Mouse (Mus musculus) embryonic facial prominence, embryonic 10.5 days (tissue): ENCODE measurements around the gene Nacc1. TPM values are rescaled to one million over a fixed set of nuclear protein-coding genes. Genes with fewer than 3 reads are reported as not detected.
A peak's percentile ranks its signal among the peaks of the same experiment; 100 is the strongest.

ENCODE experiments used
- DNase-seq: peaks from one replicate; pipeline ENCODE4 v3.0.0-alpha.2; 2017; ENCODE audit warnings: low spot score
- H3K27ac ChIP-seq: fragments of 300-500 bp; sonication (generic); replicated peaks from 2 replicates; pipeline ENCODE4 v1.5.1; 2016; ENCODE audit warnings: mild to moderate bottlenecking
- H3K27me3 ChIP-seq: fragments of 300-500 bp; sonication (generic); replicated peaks from 2 replicates; pipeline ENCODE4 v1.6.1; 2016; ENCODE audit warnings: low read depth, mild to moderate bottlenecking; ENCODE audit not compliant: poor library complexity, severe bottlenecking
- H3K36me3 ChIP-seq: fragments of 300-500 bp; sonication (generic); replicated peaks from 2 replicates; pipeline ENCODE4 v1.6.1; 2016; ENCODE audit warnings: mild to moderate bottlenecking, moderate library complexity
- H3K4me1 ChIP-seq: fragments of 300-500 bp; sonication (generic); 2 replicates; pipeline ENCODE4 v1.6.1; 2016
- H3K4me3 ChIP-seq: fragments of 300-500 bp; sonication (generic); 2 replicates; pipeline ENCODE4 v1.5.1; 2016; ENCODE audit warnings: mild to moderate bottlenecking, moderate library complexity
- H3K9me3 ChIP-seq: fragments of 300-500 bp; sonication (generic); 2 replicates; pipeline ENCODE4 v1.6.1; 2016; ENCODE audit warnings: mild to moderate bottlenecking
- WGBS: fragments of 180-500 bp; shearing (Covaris S2); methylation state at CpG from one replicate; pipeline ENCODE4 v1.1.7; 2016; 5-methylcytosine and 5-hydroxymethylcytosine counted together
- polyA plus RNA-seq: library from polyadenylated mRNA; unstranded; fragments of >200 nt; fragmentation: Nextera tagmentation; extraction: Ambion mirVana; gene quantifications from 2 replicates; pipeline ENCODE4 v1.2.1, GENCODE M21; 2016

Nacc1 gene
- polyA plus RNA-seq, 1 experiment from 2014 or later: 30.4 TPM

DNA sequence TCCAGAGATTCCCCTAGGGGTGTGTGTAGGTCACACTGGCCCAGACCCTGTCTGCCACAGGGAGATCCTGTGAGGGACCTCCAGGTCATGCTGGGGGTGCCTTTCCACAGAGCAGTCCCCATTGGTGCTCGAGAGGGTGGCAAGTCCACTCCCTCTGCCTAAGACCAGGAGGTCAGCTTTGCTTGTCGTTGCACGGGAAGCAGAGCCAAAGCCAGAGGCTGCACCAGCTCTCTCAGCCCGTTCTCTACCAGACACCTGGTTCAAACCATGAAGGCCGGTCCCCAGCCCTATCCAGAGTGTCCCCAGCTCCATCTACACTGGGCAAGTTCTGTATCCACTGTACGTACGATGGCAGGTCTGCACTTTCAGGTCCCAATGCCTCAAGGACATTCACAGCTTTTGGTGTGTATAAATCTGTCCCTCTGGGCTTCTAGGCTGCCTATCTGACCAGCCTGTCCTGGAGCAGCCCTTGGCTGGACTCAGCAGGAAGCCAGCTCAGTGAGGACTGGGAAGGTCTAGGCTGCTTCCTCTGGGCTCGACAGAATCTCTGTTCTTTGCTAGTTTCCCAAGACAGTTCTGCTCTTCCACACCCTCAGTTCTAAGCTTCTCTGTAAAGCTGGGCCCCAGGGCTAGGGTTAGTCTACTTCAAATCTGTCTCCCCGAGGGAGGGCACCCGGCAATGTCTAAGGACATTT is 37.7 kb upstream of the Nacc1 start:
- H3K27ac ChIP-seq: peak overlapping the region; percentile 91
- H3K9me3 ChIP-seq: no peaks in the 10 kb centered on the region
- H3K36me3 ChIP-seq: no peaks in the 10 kb centered on the region
- DNase-seq: no peak
- peak overlapping the region; percentile 2; the same call in 1 of the 2 replicates for H3K4me3 ChIP-seq
- peaks cover 100% of the 10 kb centered on the region for H3K27me3 ChIP-seq
- peaks cover 63% of the 10 kb centered on the region for H3K4me1 ChIP-seq
- 56% methylated on average over 10 of the region's 10 CpGs for WGBS

DNA sequence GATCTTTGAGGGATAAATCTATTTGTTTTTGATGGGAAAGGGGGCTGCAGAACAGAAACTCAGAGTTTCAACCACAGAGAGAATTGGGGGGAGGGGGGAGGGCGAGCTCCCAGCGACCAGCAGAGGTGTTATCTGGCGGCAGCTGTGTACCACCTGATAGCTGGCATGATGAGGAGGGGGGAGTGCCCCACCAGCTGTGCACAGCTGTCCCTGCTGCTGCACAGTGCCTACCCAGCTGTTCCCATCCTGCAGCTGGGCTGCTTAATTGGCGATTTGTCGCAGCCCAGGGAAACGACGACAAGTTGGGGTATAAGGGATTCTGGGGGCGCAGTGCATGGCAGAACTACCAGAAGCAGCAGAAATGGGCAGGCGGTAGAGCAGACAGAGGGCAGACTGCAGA is 37.0 kb upstream of the Nacc1 start:
- H3K4me3 ChIP-seq: peak overlapping the region; percentile 41; the same call in 1 of the 2 replicates
- WGBS: 52% methylated on average over 9 of the region's 9 CpGs
- H3K36me3 ChIP-seq: no peaks in the 10 kb centered on the region
- peaks cover 60% of the 10 kb centered on the region for H3K4me1 ChIP-seq
- DNase-seq: no peak
- H3K9me3 ChIP-seq: no peaks in the 10 kb centered on the region
- peaks cover 100% of the 10 kb centered on the region for H3K27me3 ChIP-seq
- peak overlapping the region; percentile 91 for H3K27ac ChIP-seq

GRCm38 (mm10) chr8:84723571-84723900 is 35.9 kb upstream of the Nacc1 start:
- H3K27me3 ChIP-seq: peaks cover 100% of the 10 kb centered on the region
- H3K9me3 ChIP-seq: no peaks in the 10 kb centered on the region
- H3K4me3 ChIP-seq: peak overlapping the region; percentile 41

DNA sequence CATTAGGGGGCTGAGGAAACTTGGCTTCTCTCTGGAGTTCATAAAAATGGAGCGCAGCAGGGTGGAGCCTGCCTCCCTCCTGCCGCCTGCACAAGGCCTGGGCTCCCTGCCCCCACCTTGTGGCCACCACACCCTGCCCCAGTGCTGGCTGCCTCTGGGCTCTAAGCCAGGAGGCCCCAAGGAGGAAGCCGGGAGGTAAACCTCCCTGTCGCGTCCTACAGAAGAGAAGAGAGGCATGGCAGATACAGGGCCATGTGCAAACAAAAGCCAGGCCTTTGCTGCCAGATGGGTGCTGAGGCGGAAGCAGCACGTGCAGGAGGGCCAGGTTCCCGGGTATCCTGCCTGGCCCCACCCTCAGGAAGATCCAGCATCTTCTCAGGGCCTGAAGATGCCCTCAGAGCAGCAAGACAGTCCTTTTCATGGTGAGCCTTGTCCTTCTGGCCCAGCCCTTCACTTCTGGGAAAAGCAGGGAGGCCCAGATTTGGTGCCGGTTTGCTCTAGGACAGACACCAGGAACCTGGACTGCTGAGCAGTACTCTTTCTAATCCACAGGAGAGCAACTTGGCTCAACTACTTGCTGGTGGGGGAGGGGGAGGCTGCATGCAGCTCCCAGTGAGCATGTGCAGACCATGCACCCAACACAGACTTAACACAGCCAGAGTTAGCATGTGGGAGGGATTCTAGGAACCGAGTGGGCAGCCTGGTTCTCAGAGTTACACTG is 35.3 kb upstream of the Nacc1 start, which contains the start of gene G430095P16Rik:
TSS of gene G430095P16Rik (plus strand) at position 158 of the 721 bp plus-strand sequence.
- H3K4me1 ChIP-seq: peaks cover 58% of the 10 kb centered on the region
- H3K4me3 ChIP-seq: peak within 1 kb of the TSS; percentile 41
- peak; percentile 77 for DNase-seq

More at GRCm38 (mm10) chr8:84723571-84723900, 35.9 kb upstream of the Nacc1 start:
- Histone ChIP-seq H3K36me3 (no peaks in the 10 kb centered on the region), H3K4me1 (peaks cover 61% of the 10 kb centered on the region), H3K27ac (peak overlapping the region; percentile 91)
- WGBS: 21% methylated on average over 7 of the region's 7 CpGs
- DNase-seq: no peak

GRCm38 (mm10) chr8:84722530-84722849 is 34.8 kb upstream of the Nacc1 start:
- no peaks in the 10 kb centered on the region for H3K9me3 ChIP-seq
- peak overlapping the region; percentile 91 for H3K27ac ChIP-seq
- DNase-seq: no peak
- H3K27me3 ChIP-seq: peaks cover 100% of the 10 kb centered on the region
- H3K36me3 ChIP-seq: no peaks in the 10 kb centered on the region
- 57% methylated on average over 6 of the region's 6 CpGs for WGBS
- peak overlapping the region; percentile 41; the same call in 1 of the 2 replicates for H3K4me3 ChIP-seq
- H3K4me1 ChIP-seq: peaks cover 58% of the 10 kb centered on the region

More for the DNA sequence above, 35.3 kb upstream of the Nacc1 start, which contains the start of gene G430095P16Rik:
- H3K9me3 ChIP-seq: no peaks in the 10 kb centered on the region
- H3K27me3 ChIP-seq: peaks cover 100% of the 10 kb centered on the region
- H3K36me3 ChIP-seq: no peaks in the 10 kb centered on the region
- H3K27ac ChIP-seq: peak within 1 kb of the TSS; percentile 91
- 16% methylated on average over 10 of the region's 10 CpGs for WGBS

DNA sequence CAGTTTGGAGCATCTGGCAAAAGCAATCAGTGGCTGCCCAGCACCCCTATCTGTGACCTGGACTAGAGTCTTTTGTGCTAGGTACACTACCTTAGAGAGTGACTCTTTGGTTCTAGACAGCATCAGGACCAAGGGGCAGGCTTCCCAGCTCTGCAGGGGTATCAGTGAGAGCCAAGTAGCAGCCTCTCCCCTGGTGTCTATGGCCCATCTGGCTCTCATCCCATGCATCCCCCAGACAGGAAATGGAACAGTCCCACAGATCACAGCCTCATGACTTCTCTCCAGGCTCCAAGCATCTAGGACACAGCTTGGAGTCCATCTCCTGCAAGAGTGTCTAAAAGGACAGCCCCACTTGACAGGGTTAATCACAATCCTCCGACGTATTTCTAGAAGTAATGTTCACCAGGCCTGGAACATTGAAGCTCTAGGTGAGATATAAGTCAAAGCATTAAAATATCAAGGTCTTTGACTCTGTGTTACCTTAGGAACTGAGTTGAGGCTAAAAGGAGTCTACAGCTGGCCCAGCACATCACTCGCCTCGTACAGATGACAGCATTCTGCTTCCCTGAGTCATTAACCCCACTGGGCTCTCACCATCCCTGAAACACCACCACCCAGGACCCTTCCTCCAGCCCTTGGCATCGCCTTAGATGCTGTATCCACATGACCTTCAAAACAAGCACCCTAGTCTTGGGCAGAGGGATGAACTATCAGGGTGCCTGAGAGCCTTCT is 31.5 kb upstream of the Nacc1 start:
- WGBS: 88% methylated on average over 5 of the region's 5 CpGs
- DNase-seq: no peak
- Histone ChIP-seq H3K4me3 (no peak overlapping the region), H3K4me1 (peaks cover 59% of the 10 kb centered on the region), H3K9me3 (no peaks in the 10 kb centered on the region), H3K27ac (no peak overlapping the region), H3K27me3 (peaks cover 100% of the 10 kb centered on the region), H3K36me3 (no peaks in the 10 kb centered on the region)

- Histone ChIP-seq H3K9me3 (no peaks in the 10 kb centered on the region), H3K36me3 (no peaks in the 10 kb centered on the region), H3K4me3 (no peak overlapping the region), H3K27ac (no peak overlapping the region), H3K4me1 (peaks cover 59% of the 10 kb centered on the region), H3K27me3 (peaks cover 100% of the 10 kb centered on the region)
- WGBS: 83% methylated on average over 5 of the region's 5 CpGs
- DNase-seq: no peak
Measured at GRCm38 (mm10) chr8:84718476-84718875, 30.8 kb upstream of the Nacc1 start.

DNA sequence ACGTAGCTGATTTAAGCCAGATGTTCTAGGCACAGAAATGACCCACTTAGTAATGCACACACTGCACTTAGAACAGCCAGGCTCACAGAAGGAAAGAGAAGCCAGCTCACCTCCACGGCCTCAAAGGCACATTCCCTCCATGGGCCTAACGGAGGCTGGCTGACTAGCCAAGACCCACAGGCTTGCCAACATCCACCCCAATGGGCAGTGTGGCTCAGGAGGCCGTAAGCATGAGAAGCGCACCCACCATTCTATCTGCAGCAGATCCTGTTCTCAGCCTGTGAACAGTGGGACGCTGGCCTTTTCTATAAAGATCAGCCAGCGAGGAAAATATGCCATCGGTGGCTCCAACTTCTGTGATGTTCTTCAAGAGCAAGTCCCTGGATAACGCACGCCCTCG is 29.1 kb upstream of the Nacc1 start:
- no peaks in the 10 kb centered on the region for H3K36me3 ChIP-seq
- H3K9me3 ChIP-seq: no peaks in the 10 kb centered on the region
- no peak for DNase-seq
- no peak overlapping the region for H3K27ac ChIP-seq
- WGBS: 79% methylated on average over 11 of the region's 11 CpGs
- peaks cover 100% of the 10 kb centered on the region for H3K27me3 ChIP-seq
- peaks cover 59% of the 10 kb centered on the region for H3K4me1 ChIP-seq
- H3K4me3 ChIP-seq: no peak overlapping the region

GRCm38 (mm10) chr8:84715893-84716468 is 28.3 kb upstream of the Nacc1 start:
- peak overlapping the region; percentile 42 for H3K4me3 ChIP-seq

GRCm38 (mm10) chr8:84714161-84714560 is 26.5 kb upstream of the Nacc1 start:
- H3K4me1 ChIP-seq: peaks cover 59% of the 10 kb centered on the region
- H3K27ac ChIP-seq: peak overlapping the region; percentile 84
- no peaks in the 10 kb centered on the region for H3K9me3 ChIP-seq
- H3K4me3 ChIP-seq: no peak overlapping the region
- 55% methylated on average over 4 of the region's 4 CpGs for WGBS
- DNase-seq: no peak
- H3K36me3 ChIP-seq: no peaks in the 10 kb centered on the region
- peaks cover 100% of the 10 kb centered on the region for H3K27me3 ChIP-seq

More at GRCm38 (mm10) chr8:84715893-84716468, 28.3 kb upstream of the Nacc1 start:
- peaks cover 100% of the 10 kb centered on the region for H3K27me3 ChIP-seq
- DNase-seq: peak; percentile 61
- H3K36me3 ChIP-seq: no peaks in the 10 kb centered on the region
- WGBS: 4% methylated on average over 27 of the region's 27 CpGs
- H3K4me1 ChIP-seq: peaks cover 59% of the 10 kb centered on the region
- no peaks in the 10 kb centered on the region for H3K9me3 ChIP-seq
- peak overlapping the region; percentile 45 for H3K27ac ChIP-seq

DNA sequence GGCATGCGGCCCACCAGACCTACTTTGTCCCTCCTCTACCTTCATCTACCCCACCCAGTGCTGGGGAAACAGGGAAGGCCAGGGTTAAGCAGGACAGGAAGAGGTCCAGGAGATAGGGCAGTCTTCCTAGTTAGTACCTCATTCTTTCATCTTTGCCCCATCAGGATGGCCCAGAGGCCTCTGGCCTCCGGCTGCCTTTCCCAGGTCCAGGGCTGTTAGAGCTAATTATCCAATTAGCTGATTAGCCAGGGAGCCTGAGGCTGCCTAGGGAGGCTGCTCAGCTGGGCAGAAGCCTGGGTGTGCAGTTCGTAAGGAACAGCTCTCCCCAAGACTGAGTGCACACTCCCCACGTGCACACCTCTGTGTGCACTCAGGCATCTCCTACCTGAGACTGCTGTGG is 25.7 kb upstream of the Nacc1 start:
- Histone ChIP-seq H3K27me3 (peaks cover 100% of the 10 kb centered on the region), H3K36me3 (no peaks in the 10 kb centered on the region), H3K27ac (peak overlapping the region; percentile 84), H3K4me3 (0 out of 2 replicates have a peak overlapping the region, but pooled peaks have one; percentile 16), H3K9me3 (no peaks in the 10 kb centered on the region), H3K4me1 (peaks cover 63% of the 10 kb centered on the region)
- no peak for DNase-seq
- 25% methylated on average over 4 of the region's 4 CpGs for WGBS

DNA sequence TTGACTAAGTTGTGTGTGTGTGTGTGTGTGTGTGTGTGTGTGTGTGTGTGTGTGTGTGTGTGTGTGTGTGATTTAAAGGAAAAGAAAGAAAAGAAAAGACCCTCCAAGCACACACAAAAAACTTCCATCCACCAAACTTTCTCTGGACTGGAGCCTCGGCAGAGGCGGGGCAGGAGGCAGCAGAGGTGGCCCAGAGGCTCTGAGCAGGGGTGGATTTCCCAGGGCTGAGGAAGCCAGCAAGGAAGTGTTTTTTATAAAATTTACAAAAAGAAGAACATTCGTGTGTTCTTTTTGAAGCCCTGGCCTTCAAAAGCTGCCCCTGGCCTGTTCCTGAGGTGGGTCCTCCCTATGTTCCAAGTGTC is 25.1 kb upstream of the Nacc1 start:
- Histone ChIP-seq H3K27ac (peak overlapping the region; percentile 84), H3K36me3 (no peaks in the 10 kb centered on the region), H3K4me1 (peaks cover 69% of the 10 kb centered on the region), H3K4me3 (peak overlapping the region; percentile 39; the same call in 1 of the 2 replicates), H3K27me3 (peaks cover 100% of the 10 kb centered on the region), H3K9me3 (no peaks in the 10 kb centered on the region)
- DNase-seq: no peak
- WGBS: 39% methylated on average over 3 of the region's 3 CpGs
